Mouse (Mus musculus): ENCODE measurements around the gene Fam168b. TPM values are rescaled to one million over a fixed set of nuclear protein-coding genes. Genes with fewer than 3 reads are reported as not detected.

Fam168b gene
- 10 to 100 TPM; 35.2 to 39.5 TPM for total RNA-seq (2021)
- long read RNA-seq, experiment 1, full-length matches to known transcripts, result 15 of 29 reads
- long read RNA-seq, experiment 1, partial matches to known transcripts, result 3 of 29 reads
- long read RNA-seq, experiment 1, other reads (novel, unspliced or antisense), result 11 of 29 reads
- long read RNA-seq, experiment 2, full-length matches to known transcripts, result 27 of 50 reads
- long read RNA-seq, experiment 2, partial matches to known transcripts, result 4 of 50 reads
- long read RNA-seq, experiment 2, other reads (novel, unspliced or antisense), result 19 of 50 reads

DNA sequence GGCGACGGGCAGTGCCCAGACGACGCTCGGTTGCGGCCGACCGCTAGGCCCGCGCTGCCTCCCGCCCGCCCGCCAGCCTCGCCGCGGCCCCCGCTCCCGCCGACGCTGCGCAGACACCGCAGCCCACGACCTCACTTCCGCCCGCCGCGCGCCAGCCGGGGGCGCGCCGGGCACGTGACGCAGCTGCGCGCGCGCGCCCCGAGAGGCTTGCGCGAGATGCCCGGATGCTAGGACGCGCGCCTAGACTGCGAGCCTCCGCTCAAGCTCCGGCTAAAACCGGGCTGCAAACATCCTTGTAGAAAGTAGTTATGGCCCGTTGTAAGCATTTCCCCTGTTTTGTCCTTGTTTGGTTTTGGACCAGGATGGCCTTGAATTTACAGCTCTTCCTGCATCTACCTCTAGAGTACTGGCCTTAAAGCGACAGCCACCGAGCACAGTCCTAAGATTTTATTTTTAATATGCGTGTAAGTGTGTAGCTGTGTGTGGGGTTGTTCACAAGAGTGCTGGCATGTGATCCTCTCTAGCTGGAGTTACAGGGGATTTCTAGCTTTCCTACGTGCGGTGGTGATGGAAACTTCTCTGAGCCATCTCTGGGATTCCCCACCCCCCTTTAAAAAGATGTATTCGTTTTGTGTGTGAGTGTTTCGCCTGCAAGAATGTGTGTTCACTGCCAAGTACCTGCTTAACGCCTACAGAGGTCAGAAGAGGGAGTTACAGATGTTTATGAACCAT is at the start of gene Fam168b:
Gene Fam168b, minus strand, starts transcription at position 179 of the 732 bp plus-strand sequence.
- intact Hi-C loops (cut with DNase I; ENCODE audit: low total_unique reads), result no loop called here
- peak; percentile 87 for DNase-seq

DNA sequence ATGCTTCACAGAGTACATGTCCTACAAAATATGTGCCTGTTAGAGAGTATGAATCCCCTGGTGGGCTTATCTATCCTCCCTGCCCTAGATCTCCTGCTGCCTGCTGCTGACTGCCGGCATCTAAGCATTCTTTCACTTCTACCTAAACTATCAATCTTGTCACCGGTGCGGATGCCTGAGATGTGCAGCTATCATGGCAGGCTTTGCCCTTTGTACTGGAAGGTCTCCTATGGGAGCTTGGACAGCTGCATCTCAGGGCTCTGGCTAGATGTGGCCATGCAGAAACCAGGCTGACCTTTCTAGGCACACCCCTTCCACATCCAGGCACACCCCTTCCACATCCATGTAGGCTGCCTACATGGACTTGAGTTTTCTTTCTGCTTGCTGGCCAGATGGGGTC is 49.6 kb upstream of the Fam168b start:
- no peak for DNase-seq
- intact Hi-C loops (cut with DNase I; ENCODE audit: low total_unique reads), result no loop called here

DNA sequence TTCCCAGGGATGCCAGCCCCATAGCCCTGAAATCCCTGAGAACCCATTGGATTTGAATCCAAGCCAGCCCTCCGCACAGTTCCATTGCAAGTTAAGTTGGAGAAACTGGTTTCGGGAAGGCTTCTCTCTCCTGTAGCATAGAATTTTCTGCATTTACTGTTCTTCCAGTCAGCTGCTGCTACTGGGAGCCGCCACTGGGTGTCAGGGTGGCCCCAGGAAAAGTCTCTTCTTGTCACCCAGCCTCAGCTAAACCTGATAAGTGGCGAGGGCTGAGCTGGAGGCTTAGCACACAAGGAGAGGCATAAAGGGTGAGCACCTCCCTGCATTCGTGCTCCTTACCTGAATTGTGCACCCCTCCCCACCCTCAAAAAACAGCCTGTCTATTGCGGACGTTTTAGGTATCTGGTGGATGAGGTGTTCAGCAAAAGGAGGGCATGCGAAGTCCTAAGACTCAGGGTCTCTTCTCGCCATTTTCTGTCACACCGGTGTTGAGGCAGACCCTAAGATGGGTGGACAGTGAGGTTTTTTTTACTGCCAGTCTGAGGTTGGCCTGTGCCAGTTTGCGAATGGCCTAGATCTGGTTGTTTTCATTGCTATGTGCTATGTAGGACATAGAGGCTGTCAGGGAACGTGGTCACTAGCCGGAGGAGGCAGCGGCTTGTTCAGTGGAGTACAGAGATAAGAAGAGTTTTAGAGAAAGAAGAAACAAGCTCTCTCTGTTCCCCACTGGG is 48.9 kb upstream of the Fam168b start:
- DNase-seq, result peak; percentile 23
- intact Hi-C loops (cut with DNase I; ENCODE audit: low total_unique reads), result no loop called here

DNA sequence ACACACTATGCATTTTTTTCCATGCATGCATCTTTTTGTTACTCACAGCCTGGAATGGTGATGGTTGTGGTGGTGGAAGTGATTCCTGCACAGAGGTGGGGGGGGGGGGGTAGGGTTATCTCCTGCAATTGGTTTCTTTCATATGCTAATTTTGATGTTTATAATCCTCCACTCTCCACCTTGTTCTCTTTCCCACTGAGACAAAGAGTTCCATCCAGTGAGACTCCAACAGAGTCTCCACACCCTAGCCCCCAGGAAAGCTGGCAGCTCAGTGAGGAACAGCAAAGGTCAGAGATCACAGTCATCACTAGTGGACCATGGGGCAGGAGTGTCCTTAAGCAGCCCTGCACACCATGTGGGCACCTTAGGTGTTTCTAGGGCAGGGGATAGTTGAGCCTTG is 40.9 kb upstream of the Fam168b start:
- DNase-seq, result no peak
- intact Hi-C loops (cut with DNase I; ENCODE audit: low total_unique reads), result no loop called here

DNA sequence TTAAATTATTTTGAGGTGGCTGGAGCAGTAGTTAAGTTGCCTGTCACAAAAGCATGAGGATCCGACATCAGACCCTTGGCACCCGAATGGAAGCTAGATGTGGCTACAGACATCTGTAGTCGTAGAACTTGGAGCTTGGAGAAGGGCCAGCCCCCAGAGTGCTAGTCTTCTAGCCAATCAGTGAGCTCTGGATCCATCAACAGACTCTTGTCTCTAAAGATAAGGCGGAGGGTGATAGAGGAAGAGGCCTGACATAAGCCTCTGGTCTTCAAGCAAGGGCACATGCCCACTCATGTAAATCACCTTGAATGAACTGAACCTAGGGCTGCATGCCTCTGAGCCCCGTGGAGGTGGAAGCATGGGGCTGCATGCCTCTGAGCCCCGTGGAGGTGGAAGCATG is 36.7 kb upstream of the Fam168b start:
- no peak for DNase-seq

DNA sequence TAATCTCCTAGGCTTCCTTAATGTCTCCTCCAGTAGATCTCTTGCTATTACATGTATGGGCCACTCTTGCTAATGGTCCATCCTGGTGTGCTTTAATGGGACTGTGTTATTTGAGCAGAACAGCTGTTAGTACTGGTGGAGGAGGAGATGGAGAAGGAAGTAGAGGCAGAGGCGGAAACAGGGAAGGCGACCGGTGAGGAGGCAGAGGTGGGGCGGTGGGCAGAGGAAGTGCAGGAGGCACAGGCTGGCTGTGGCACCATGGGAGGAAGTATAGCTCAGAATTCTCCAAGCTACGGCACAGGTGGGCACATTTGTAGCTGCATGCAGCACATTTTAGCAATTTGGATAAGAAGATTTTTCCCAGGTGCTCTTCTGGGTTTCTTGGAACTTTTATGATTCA is 30.7 kb upstream of the Fam168b start:
- DNase-seq, result no peak
- intact Hi-C loops (cut with DNase I; ENCODE audit: low total_unique reads), result loop anchor here (5.0 kb wide), 1 partner anchor 141 kb away; no protein-coding TSS in a partner anchor

More for the DNA sequence above, 36.7 kb upstream of the Fam168b start:
- intact Hi-C loops (cut with DNase I; ENCODE audit: low total_unique reads), result no loop called here

DNA sequence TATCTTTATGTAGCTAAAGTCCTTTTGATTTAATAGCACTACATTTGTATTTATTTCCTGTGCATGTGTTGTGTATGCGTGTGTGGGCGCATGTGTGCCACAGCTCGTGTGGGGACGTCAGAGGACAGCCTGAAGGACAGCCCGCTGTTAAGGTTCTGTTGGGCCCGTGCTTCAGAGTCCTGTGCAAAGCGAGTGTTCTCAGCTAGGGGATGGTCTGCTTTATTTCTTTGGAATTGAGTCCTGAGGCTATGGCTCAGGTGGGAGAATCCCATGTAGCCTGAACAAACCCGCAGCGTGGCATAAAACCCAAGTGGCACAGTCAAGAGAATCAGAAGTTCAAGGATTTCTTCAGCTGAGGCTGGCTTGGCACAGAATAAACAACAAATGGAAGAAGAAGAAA is 28.3 kb upstream of the Fam168b start:
- intact Hi-C loops (cut with DNase I; ENCODE audit: low total_unique reads), result loop anchor here (5.0 kb wide), 1 partner anchor 139 kb away; no protein-coding TSS in a partner anchor

DNA sequence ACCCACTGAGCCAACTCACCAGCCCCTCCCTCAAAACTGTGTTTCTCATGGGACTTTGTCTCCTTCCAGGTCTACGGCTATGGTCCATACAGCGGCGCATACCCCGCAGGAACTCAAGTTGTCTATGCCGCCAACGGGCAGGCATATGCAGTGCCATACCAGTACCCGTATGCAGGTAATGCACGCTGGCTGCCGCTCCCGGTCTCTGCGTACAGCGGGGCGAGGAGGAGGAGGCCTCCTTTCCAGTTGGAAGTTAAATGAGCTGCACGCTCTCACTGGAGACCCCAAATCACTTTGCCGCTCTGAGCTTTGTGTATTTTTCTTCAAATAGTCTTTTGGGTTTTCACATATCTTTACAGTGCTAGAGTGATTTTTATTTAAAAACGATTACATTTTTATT is 26.4 kb upstream of the Fam168b start:
- intact Hi-C loops (cut with DNase I; ENCODE audit: low total_unique reads), result no loop called here

More for the DNA sequence above, 28.3 kb upstream of the Fam168b start:
- DNase-seq, result no peak

DNA sequence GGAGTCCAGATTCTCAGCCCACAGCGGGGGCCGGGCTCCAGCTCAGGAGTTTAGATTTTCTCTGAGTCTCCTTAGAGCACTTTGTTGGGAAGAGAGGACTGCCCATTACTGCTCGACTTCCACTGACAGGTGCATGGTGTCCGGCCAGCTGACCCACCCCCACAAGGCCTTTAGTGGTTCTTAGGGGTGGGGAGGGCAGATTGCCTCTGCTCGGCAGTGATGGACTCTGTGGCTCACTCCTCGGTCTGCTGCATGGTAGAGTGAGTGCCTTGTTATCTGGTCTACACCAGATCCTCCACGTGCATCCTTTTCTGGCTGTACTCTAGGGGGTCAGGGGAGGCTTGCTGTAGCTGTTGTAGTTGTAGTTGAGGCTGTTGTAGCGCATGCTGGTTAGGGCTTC is 25.5 kb upstream of the Fam168b start:
- DNase-seq, result no peak
- intact Hi-C loops (cut with DNase I; ENCODE audit: low total_unique reads), result no loop called here

More for the DNA sequence above, 26.4 kb upstream of the Fam168b start:
- DNase-seq, result no peak

DNA sequence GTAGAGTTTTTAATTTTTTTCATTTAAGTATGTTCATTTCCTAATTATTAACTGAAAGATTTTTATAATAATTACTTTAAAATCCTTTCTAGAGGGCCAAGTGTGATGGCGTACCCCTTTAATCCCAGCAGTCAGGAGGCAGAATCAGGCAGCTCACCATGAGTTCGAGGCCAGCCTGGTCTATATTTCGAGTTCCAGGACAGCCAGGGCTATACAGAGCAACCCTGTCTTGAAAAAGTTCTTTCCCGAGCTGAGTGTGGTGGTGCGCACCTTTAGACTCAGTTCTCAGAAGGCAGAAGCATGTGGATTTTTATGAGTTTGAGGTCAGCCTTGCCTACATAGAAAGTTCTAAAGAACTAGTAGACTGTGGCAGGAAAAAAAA is 24.7 kb upstream of the Fam168b start:
- DNase-seq, result no peak
- intact Hi-C loops (cut with DNase I; ENCODE audit: low total_unique reads), result no loop called here

DNA sequence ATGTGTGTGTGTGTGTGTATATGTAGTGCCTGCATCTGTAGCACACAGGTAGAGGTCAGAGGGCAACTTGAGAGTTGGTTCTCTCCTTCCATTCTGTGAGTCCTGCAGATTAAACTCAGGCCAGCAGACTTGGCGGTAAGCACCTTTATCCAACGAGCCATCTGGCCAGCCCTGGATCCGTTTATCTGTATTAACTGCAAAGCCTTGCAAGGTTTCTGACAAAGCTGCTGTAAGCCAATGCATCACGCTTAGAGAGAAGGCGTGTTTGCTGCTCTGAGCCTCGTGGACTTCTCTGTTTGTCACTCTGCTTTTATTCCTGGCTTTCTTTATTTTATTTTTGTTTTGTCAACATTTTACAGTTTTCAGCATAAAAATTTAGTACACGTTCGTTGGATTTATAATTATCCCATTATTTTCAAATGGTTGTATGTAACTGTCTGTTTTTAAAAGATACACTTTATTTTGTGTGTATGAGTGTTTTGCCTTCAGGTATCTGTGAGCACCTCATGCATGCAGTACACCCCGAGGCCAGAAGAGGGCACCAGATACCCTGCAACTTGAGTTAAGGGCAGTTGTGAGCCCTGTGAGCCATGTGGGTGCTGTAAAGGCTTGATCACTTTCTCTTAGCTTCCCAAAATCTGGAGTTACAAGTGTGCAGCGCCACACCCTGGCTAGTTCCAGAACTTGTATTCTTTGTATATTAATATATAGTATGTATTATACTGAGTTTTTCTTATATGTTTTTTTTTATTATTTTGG is 24.1 kb upstream of the Fam168b start:
- intact Hi-C loops (cut with DNase I; ENCODE audit: low total_unique reads), result no loop called here
- peak; percentile 85 for DNase-seq

DNA sequence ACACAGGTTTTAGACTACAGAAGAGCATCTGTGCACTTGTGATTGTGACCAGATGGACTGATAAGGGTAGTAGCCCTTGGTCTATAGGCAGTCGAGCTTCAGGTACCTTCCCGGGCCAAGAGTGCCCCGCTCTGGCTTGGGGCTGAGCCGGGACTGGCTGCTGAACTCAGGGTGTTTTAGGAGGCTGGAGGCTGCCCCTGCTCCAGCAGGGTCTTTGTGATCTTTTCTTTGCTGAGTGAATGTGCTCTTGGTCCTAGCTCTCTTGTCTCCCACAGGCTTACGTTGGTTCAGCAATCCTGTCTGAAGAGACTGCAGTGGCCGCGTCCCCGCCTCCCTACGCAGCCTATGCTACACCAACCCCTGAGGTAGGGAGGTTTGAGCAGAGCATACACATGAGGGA is 23.0 kb upstream of the Fam168b start:
- intact Hi-C loops (cut with DNase I; ENCODE audit: low total_unique reads), result no loop called here
- DNase-seq, result no peak

DNA sequence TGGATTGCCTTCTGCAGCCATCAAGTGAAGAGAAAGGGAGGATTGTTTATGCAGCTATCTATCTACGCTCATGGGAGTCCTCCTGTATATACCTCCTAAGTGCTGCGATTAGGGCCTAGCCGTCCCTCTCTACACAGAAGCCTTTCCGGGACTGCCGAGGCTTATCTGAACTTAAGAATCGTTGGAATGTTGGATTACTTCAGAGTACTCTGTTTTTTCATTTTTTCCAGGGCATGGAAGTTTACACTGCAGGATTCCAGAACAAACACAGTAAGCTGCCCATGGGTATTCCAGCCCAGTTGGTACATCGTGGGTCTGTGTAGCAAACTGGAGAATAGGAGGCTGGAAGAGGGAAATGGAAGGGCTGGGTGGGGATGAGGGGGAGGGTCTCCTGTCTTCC is 21.4 kb upstream of the Fam168b start:
- no peak for DNase-seq
- intact Hi-C loops (cut with DNase I; ENCODE audit: low total_unique reads), result no loop called here

DNA sequence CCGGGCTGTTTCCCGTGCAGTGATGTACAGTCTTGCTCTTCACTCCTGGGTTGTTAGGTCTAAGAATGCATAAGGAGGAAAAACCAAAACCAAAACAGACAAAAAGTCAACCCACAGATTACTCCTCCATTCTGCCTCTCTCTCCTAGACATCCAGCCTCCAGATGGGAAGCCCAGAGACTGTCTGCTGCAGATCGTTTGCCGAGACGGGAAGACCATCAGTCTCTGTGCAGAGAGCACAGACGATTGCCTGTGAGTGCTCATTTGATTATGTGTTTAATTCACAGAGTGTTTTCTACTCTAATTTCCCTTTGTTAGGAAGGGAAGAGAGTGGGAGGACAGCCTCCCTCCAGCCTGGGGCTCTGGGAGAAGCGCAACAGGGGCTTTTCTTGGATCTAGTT is 20.5 kb upstream of the Fam168b start:
- no peak for DNase-seq
- intact Hi-C loops (cut with DNase I; ENCODE audit: low total_unique reads), result no loop called here

DNA sequence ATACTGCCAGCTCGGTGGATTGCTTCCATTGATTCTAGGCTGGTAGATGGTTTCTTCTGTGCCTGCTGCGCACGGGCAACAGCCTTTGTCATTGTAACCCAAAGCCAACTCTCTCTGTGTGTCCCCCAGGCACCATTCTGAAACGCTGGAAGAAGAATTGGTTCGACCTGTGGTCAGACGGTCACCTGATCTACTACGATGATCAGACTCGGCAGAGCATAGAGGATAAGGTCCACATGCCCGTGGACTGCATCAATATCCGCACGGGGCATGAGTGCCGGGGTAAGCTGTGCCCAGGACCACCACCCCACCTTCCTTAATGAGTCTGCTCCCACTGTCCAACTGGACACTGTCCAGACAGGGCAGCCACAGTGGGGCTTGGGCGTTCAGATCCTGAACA is 20.0 kb upstream of the Fam168b start:
- no peak for DNase-seq

DNA sequence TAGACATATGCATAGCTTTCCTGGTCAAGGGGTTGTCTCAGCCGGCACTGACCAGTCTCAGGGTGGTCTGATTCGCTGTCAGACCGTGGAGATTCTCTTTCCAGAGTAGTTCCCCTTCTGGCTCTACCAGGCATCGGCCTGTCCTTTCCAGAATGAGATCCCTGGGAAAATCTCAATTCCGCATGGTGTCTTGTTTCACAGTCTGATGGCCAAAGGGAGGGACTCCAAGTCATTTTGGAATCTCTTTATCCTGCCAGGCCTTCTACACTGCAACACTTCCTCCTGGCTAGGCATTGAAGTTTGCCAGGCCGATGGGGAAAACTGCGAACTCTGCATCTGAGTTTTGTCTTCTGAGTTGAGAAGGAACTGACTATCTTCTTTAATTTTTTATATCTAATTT is 17.3 kb upstream of the Fam168b start:
- peak; percentile 23 for DNase-seq
- intact Hi-C loops (cut with DNase I; ENCODE audit: low total_unique reads), result no loop called here

More for the DNA sequence above, 20.0 kb upstream of the Fam168b start:
- intact Hi-C loops (cut with DNase I; ENCODE audit: low total_unique reads), result no loop called here

DNA sequence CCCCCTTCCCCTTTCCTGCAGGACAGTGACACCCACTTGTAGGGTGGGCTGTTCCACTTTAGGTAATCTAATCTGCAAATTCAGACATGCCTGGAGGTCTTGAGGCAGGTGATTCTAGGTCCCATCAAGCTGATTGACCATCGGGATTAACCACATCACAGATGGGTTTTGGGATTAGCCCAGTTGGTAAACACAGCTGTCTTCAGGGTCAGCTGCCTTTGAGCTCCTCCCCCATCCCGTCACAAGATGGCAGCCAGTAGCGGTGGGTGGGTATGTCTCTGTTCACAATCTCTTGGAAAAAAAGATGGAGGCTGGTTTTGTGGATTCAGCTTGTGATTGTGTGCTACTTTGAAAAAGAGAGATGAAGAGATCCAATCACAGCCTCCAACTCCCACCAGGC is 16.9 kb upstream of the Fam168b start:
- intact Hi-C loops (cut with DNase I; ENCODE audit: low total_unique reads), result loop anchor here (5.0 kb wide), 1 partner anchor 47 kb away; no protein-coding TSS in a partner anchor
- no peak for DNase-seq

DNA sequence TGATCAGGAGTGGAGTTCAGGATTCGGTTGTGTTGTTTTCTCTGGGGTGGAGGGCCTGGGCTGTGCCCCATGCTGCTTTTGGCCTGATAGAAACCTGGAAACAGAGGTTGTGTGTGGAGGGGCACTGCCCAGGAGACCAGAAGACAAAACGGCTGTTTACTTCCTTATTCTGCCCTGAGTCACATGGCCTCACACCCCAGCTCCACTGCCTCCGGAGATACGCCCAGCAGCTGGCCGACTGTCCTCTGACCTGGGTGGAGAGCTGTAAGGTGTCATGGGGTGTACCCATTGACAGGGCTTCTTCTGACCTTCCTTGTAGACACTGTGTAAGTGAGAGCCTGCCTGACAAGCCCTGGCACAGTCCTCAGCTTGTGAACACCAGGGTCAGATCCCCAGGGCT is 15.8 kb upstream of the Fam168b start:
- DNase-seq, result no peak
- intact Hi-C loops (cut with DNase I; ENCODE audit: low total_unique reads), result loop anchor here (5.0 kb wide), 1 partner anchor 46 kb away; no protein-coding TSS in a partner anchor

DNA sequence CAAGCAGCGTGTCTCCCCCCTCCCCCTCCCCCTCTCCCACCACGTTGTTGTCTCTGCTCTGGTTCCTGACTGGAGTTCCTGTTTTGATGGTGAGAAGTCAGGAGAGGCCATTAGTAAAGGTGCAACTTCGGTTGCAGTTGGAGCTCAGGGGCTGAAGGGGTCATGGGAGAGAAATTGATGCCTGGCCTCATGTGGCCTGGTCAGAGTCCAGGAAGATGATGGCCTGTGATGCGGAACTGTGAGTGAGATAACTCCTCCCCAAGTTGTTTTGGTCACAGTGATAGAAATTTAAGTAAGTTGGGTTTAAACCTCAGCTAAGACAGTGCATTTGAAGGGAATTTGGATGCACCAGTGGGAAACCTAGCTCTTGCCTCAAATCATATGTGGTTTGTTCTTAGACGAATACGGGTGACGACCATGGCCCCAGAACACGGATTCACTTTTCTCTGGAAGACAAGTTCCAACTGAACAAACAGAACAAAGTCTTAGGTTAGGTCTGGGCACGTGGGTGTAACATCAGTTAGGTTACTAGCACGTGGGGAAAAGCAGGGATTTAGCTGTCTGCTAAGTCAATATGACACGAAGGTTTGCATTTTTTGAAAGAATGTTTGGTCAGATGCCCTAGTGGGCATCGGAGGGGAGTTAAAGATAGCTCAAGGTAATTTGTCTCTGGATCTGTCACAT is 12.3 kb upstream of the Fam168b start:
- no peak for DNase-seq
- intact Hi-C loops (cut with DNase I; ENCODE audit: low total_unique reads), result loop anchor here (5.0 kb wide), 1 partner anchor 43 kb away; no protein-coding TSS in a partner anchor

All from gastrocnemius, postnatal 14 days (tissue).